ENCODE assay signal across 28 mouse cellular contexts in genomic region chr6:101396711-101397110, GRCm38 (mm10). TPM values are rescaled to one million over a fixed set of nuclear protein-coding genes. Genes with fewer than 3 reads are reported as not detected.
A peak's percentile ranks its signal among the peaks of the same experiment; 100 is the strongest.
DNase-seq lines count a peak whose midpoint lies in the region; ATAC-seq lines count a peak whose summit lies in the region.
"Had no signal": no experiment of that assay in that cellular context is flagged by ENCODE, and none has a peak within 500 bp of the region (broad histone marks: within the 10 kb centered on the region; RNA-seq: fewer than 3 reads in every experiment).

No protein-coding gene starts in this region.

- H3K4me1 ChIP-seq in neural tube, embryonic 15.5 days, result no peaks in the 10 kb centered on the region
- peaks cover 11% of the 10 kb centered on the region for H3K4me1 ChIP-seq in embryonic facial prominence, embryonic 15.5 days
- H3K4me1 ChIP-seq: hindbrain, embryonic 15.5 days; liver, embryonic 15.5 days had no signal

- ATAC-seq in neural tube, embryonic 15.5 days (ENCODE audit: low FRiP score), result no peak
- 0 out of 2 replicates have a peak, but pooled peaks have one; percentile 24 for ATAC-seq in embryonic facial prominence, embryonic 15.5 days (ENCODE audit: insufficient number of reproducible peaks, low FRiP score, low TSS enrichment, low read depth)
- ATAC-seq: CD4-positive, CD25-positive, alpha-beta regulatory T cell, adult 4 months; forebrain, embryonic 16.5 days; inflammation-experienced regulatory T-cells, adult 6 months had no signal

- H3K9me3 ChIP-seq in neural tube, embryonic 15.5 days (replicated peaks), result no peaks in the 10 kb centered on the region
- H3K9me3 ChIP-seq in embryonic facial prominence, embryonic 15.5 days (replicated peaks), result no peaks in the 10 kb centered on the region
- H3K9me3 ChIP-seq: embryonic facial prominence, embryonic 12.5 days; heart, embryonic 13.5 days; hindbrain, embryonic 10.5 days; hindbrain, embryonic 15.5 days; limb, embryonic 12.5 days; liver, embryonic 15.5 days had no signal

- H3K4me2 ChIP-seq in neural tube, embryonic 15.5 days, result no peak overlapping the region
- H3K4me2 ChIP-seq in embryonic facial prominence, embryonic 15.5 days (replicated peaks), result no peak overlapping the region
- H3K4me2 ChIP-seq: embryonic facial prominence, embryonic 12.5 days; heart, embryonic 13.5 days; hindbrain, embryonic 15.5 days; limb, embryonic 12.5 days; liver, embryonic 15.5 days; lung, embryonic 14.5 days had no signal

- no peak overlapping the region for H3K4me3 ChIP-seq in neural tube, embryonic 15.5 days (replicated peaks)
- H3K4me3 ChIP-seq in embryonic facial prominence, embryonic 15.5 days (replicated peaks), result no peak overlapping the region
- H3K4me3 ChIP-seq: embryonic facial prominence, embryonic 12.5 days; erythroblast, embryonic 14.5 days; heart, embryonic 13.5 days; hindbrain, embryonic 10.5 days; hindbrain, embryonic 15.5 days; limb, embryonic 12.5 days; liver, embryonic 15.5 days had no signal

- 89% methylated on average over 4 of the region's 4 CpGs for WGBS in neural tube, embryonic 15.5 days
- WGBS in embryonic facial prominence, embryonic 15.5 days, result 53% methylated on average over 4 of the region's 4 CpGs

- DNase-seq in layer of hippocampus, adult 11-12 months (ENCODE audit: low spot score), result peak; percentile 26
- no peak for DNase-seq in layer of hippocampus, postnatal 10 days (ENCODE audit: low spot score in 2 of 2)
- peak; percentile 10 for DNase-seq in neural tube, embryonic 10.5 days (ENCODE audit: extremely low spot score, low spot score)
- peak; percentile 68 for DNase-seq in telencephalon, adult 2 months (ENCODE audit: low read depth, low spot score)
- no peak for DNase-seq in adrenal gland, postnatal 4 days (ENCODE audit: low spot score in 2 of 2)
- DNase-seq: adrenal gland, postnatal 14 days; cerebellum, adult 18-20 months; cerebellum, postnatal 14 days; gastrocnemius, postnatal 10 days; heart, postnatal 10 days; kidney, adult 2 months; kidney, postnatal 36 days; lung, embryonic 14.5 days; lung, postnatal 14 days; midbrain, embryonic 14.5 days; thymus, postnatal 14 days had no signal

- no peak overlapping the region for H3K9ac ChIP-seq in neural tube, embryonic 15.5 days (replicated peaks)
- H3K9ac ChIP-seq in embryonic facial prominence, embryonic 15.5 days, result no peak overlapping the region
- H3K9ac ChIP-seq: embryonic facial prominence, embryonic 12.5 days; heart, embryonic 13.5 days; hindbrain, embryonic 15.5 days; limb, embryonic 12.5 days; liver, embryonic 15.5 days; lung, embryonic 14.5 days had no signal

- H3K27ac ChIP-seq in neural tube, embryonic 15.5 days (replicated peaks), result no peak overlapping the region
- H3K27ac ChIP-seq in embryonic facial prominence, embryonic 15.5 days (replicated peaks), result no peak overlapping the region
- H3K27ac ChIP-seq: embryonic facial prominence, embryonic 12.5 days; heart, embryonic 13.5 days; hindbrain, embryonic 10.5 days; hindbrain, embryonic 15.5 days; limb, embryonic 12.5 days; liver, embryonic 15.5 days had no signal

- H3K27me3 ChIP-seq in neural tube, embryonic 15.5 days (replicated peaks), result no peaks in the 10 kb centered on the region
- no peaks in the 10 kb centered on the region for H3K27me3 ChIP-seq in embryonic facial prominence, embryonic 15.5 days
- H3K27me3 ChIP-seq: embryonic facial prominence, embryonic 12.5 days; heart, embryonic 13.5 days; hindbrain, embryonic 15.5 days; limb, embryonic 12.5 days; liver, embryonic 15.5 days had no signal

- no peaks in the 10 kb centered on the region for H3K36me3 ChIP-seq in neural tube, embryonic 15.5 days
- no peaks in the 10 kb centered on the region for H3K36me3 ChIP-seq in embryonic facial prominence, embryonic 15.5 days
- H3K36me3 ChIP-seq: embryonic facial prominence, embryonic 12.5 days; heart, embryonic 13.5 days; hindbrain, embryonic 10.5 days; hindbrain, embryonic 15.5 days; limb, embryonic 12.5 days; liver, embryonic 15.5 days had no signal

RNA-seq across cellular contexts. Expression of gene Pdzrn3, which starts 19.0 kb away (rescaled TPM):
- total RNA-seq in layer of hippocampus, postnatal 10 days (2021), result 10 to 100 TPM; 18.8 to 21.4 TPM
- polyA plus RNA-seq in neural tube, embryonic 15.5 days (2015; fragmentation: Nextera tagmentation; extraction: Ambion mirVana), result 22.9 and 24.6 TPM in 2 replicates
- polyA plus RNA-seq in embryonic facial prominence, embryonic 15.5 days (2015; fragmentation: Nextera tagmentation; extraction: Ambion mirVana), result 17.0 and 18.5 TPM in 2 replicates
- 10 to 100 TPM; 22.8 to 23.0 TPM for total RNA-seq in adrenal gland, postnatal 4 days (2021)
- polyA plus RNA-seq: CD4-positive, CD25-positive, alpha-beta regulatory T cell, adult 4 months; erythroblast, embryonic 14.5 days; inflammation-experienced regulatory T-cells, adult 6 months had no signal

Comparison
In these comparisons a context has a peak if more than half of its experiments do, and no peak if none do; other contexts are left out.
1. DNase-seq: peak in layer of hippocampus, adult 11-12 months (single experiment), neural tube, embryonic 10.5 days (single experiment) and telencephalon, adult 2 months (single experiment); none in layer of hippocampus, postnatal 10 days (0 of 2) and adrenal gland, postnatal 4 days (0 of 2).